8 mouse cellular contexts compared by ENCODE assay signal in the genomic region with DNA sequence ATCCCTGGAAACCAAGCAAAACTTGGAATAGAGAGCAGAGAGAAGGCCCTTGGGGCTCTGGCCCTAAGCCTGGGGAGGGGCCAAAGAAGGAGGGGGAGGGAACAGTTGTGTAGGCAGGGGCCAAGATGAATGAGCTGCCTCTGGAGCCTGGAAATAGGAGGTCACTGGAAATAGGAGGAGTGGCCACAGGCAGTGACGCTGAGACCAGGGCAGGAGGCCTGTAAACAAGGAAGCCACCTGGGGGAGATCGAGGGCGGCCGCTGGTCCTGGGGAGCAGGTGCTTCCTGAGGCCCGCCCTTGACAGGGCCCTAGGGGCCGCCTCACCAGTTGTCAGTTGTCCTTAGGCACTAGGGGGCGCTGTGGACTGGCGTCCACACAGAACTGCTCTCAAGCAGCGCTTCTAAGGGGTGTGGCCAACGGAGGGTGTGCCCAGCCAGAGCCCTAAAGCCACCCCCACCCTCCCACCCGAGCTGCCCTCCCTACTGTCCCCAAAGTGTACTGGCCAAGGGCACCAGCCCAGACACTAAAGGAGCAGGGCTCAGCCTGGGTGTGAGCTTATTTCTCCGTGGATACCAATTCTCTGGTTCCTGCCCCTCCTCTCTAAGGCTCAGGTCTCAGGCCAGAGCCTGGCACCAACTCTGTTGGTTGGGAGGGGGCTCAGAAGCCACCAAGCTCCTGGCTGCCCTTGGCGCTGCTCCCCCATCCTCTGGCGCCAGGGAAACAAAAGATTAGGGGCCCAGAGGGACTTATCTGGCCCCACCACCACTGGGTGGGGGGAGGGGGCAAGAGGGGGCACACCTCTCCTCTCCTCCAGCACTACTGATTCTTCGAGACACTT. TPM values are rescaled to one million over a fixed set of nuclear protein-coding genes. Genes with fewer than 3 reads are reported as not detected.
DNase-seq lines count a peak whose midpoint lies in the region; ATAC-seq and TF ChIP-seq lines count a peak whose summit lies in the region.

No protein-coding gene starts in this region.

- peak overlapping the region; percentile 52 for H3K9ac ChIP-seq in heart, adult 2 months (ENCODE audit: low read depth, low read length)
- no peak overlapping the region for H3K9ac ChIP-seq in lung, embryonic 15.5 days

- H3K4me3 ChIP-seq in heart, adult 2 months: peak overlapping the region; percentile 29; the same call in 1 of the 2 replicates
- H3K4me3 ChIP-seq in kidney, adult 2 months (ENCODE audit: insufficient read depth, low read depth, low read length): peak overlapping the region; percentile 5; the same call in 1 of the 2 replicates
- peak overlapping the region; percentile 10 for H3K4me3 ChIP-seq in lung, embryonic 15.5 days

- H3K9me3 ChIP-seq in lung, embryonic 15.5 days: no peaks in the 10 kb centered on the region

- ATAC-seq in lung, embryonic 15.5 days (ENCODE audit: borderline replicate concordance, extremely low read depth, low FRiP score, low TSS enrichment): peak; percentile 85

- H3K4me1 ChIP-seq in heart, adult 2 months (ENCODE audit: control insufficient read depth, insufficient read depth, low read length): peaks cover 21% of the 10 kb centered on the region
- H3K4me1 ChIP-seq in kidney, adult 2 months (ENCODE audit: control insufficient read depth, insufficient read depth, low read length): peaks cover 7% of the 10 kb centered on the region; the same call in 1 of the 2 replicates
- peaks cover 36% of the 10 kb centered on the region for H3K4me1 ChIP-seq in lung, embryonic 15.5 days

- no peaks in the 10 kb centered on the region for H3K27me3 ChIP-seq in heart, adult 2 months (ENCODE audit: control insufficient read depth, insufficient read depth, low read length)
- H3K27me3 ChIP-seq in kidney, adult 2 months (replicated peaks; ENCODE audit: control insufficient read depth, insufficient read depth, low read length): no peaks in the 10 kb centered on the region
- H3K27me3 ChIP-seq in lung, embryonic 15.5 days: no peaks in the 10 kb centered on the region

- peak overlapping the region; percentile 42 for H3K4me2 ChIP-seq in lung, embryonic 15.5 days

- no peaks in the 10 kb centered on the region; the same call in 1 of the 2 replicates for H3K79me2 ChIP-seq in heart, adult 2 months (replicated peaks; ENCODE audit: control insufficient read depth, insufficient read depth, low read length)

- TF ChIP-seq POLR2A in heart, adult 2 months (IDR thresholded peaks at IDR 0.05; ENCODE audit: insufficient read depth, low read depth, low read length): peak; percentile 52
- no peak for TF ChIP-seq POLR2A in kidney, adult 2 months (IDR thresholded peaks at IDR 0.05; ENCODE audit: low read depth, low read length)

- TF ChIP-seq CTCF in heart, adult 2 months (IDR thresholded peaks at IDR 0.05): peak; percentile 99
- peak; percentile 77 for TF ChIP-seq CTCF in kidney, adult 2 months (conservative IDR thresholded peaks at IDR 0.05; ENCODE audit: insufficient read depth, insufficient read length, low read depth, low read length)

- 4% methylated on average over 15 of the region's 15 CpGs for WGBS in heart, adult 2 months
- 8% methylated on average over 15 of the region's 15 CpGs for WGBS in kidney, adult 2 months
- 3% methylated on average over 15 of the region's 15 CpGs for WGBS in lung, embryonic 15.5 days

- H3K36me3 ChIP-seq in heart, adult 2 months (ENCODE audit: control insufficient read depth, insufficient read depth, low read length): peaks cover 4% of the 10 kb centered on the region; the same call in 1 of the 2 replicates
- no peaks in the 10 kb centered on the region; the same call in 1 of the 2 replicates for H3K36me3 ChIP-seq in kidney, adult 2 months (ENCODE audit: control insufficient read depth, insufficient read depth, low read length)
- peaks cover 32% of the 10 kb centered on the region for H3K36me3 ChIP-seq in lung, embryonic 15.5 days

- intact Hi-C loops in heart, adult 2 months (cut with DNase I): loop anchor here (1.0 kb wide), 2 partner anchors 27 to 38 kb away; no protein-coding TSS in a partner anchor

- DNase-seq in CD8-positive naive resting alpha-beta T cell, adult 2 months (ENCODE audit: low read depth in 2 of 2, low spot score in 2 of 2): peak; percentile 75 to 78
- peak; percentile 90 for DNase-seq in adrenal gland, adult 2 months
- peak; percentile 76 for DNase-seq in embryo, embryonic 11.5 days (ENCODE audit: low read depth, low spot score)
- peak; percentile 84 to 91 for DNase-seq in heart, adult 2 months
- DNase-seq in kidney, adult 2 months: peak; percentile 95
- DNase-seq in ovary, postnatal 14 days (ENCODE audit: low spot score): peak; percentile 76
- DNase-seq in urinary bladder, postnatal 36 days (ENCODE audit: low spot score in 2 of 2): peak; percentile 56 to 81

- peak overlapping the region; percentile 95 for H3K27ac ChIP-seq in heart, adult 2 months
- peak overlapping the region; percentile 74 for H3K27ac ChIP-seq in kidney, adult 2 months (ENCODE audit: insufficient read depth, low read depth, low read length)
- peak overlapping the region; percentile 72 for H3K27ac ChIP-seq in lung, embryonic 15.5 days

- TF ChIP-seq EP300 in heart, adult 2 months (IDR thresholded peaks at IDR 0.05; ENCODE audit: insufficient read depth, low read depth, low read length): peak; percentile 96

RNA-seq across cellular contexts. Expression of a gene that starts 11.7 kb away (rescaled TPM):
- total RNA-seq in adrenal gland, adult 2 months (2021): 10 to 100 TPM; 21.2 to 22.0 TPM
- 27.6 and 30.1 TPM in 2 replicates for polyA plus RNA-seq in adrenal gland, adult 2 months (2012; rRNA removed)
- 10 to 100 TPM; 12.2 TPM for total RNA-seq in heart, adult 2 months (2021)
- polyA plus RNA-seq in heart, adult 2 months (2012; rRNA removed): 10.2 and 12.6 TPM in 2 replicates
- polyA plus RNA-seq in kidney, adult 2 months (2012; rRNA removed): 24.0 and 27.4 TPM in 2 replicates
- 18.3 and 19.1 TPM in 2 replicates for polyA plus RNA-seq in lung, embryonic 15.5 days (2015; fragmentation: Nextera tagmentation; extraction: Ambion mirVana)

RNA-seq across cellular contexts. Expression of a gene that starts 25.4 kb away (rescaled TPM):
- 1 to 10 TPM; 5.8 to 9.8 TPM for total RNA-seq in adrenal gland, adult 2 months (2021)
- 14.9 and 16.0 TPM in 2 replicates for polyA plus RNA-seq in adrenal gland, adult 2 months (2012; rRNA removed)
- 10 to 100 TPM; 13.7 to 15.8 TPM for total RNA-seq in heart, adult 2 months (2021)
- 22.0 and 35.8 TPM in 2 replicates for polyA plus RNA-seq in heart, adult 2 months (2012; rRNA removed)
- polyA plus RNA-seq in kidney, adult 2 months (2012; rRNA removed): 14.6 and 15.9 TPM in 2 replicates
- polyA plus RNA-seq in lung, embryonic 15.5 days (2015; fragmentation: Nextera tagmentation; extraction: Ambion mirVana): 13.6 and 14.7 TPM in 2 replicates

RNA-seq across cellular contexts. Expression of a gene that starts 29.1 kb away (rescaled TPM):
- total RNA-seq in adrenal gland, adult 2 months (2021): 1 to 10 TPM in 1 of 2 experiments, under 1 TPM in 1; 0.23 to 2.2 TPM
- polyA plus RNA-seq in adrenal gland, adult 2 months (2012; rRNA removed): 0.34 and 0.91 TPM in 2 replicates
- total RNA-seq in heart, adult 2 months (2021): not detected
- polyA plus RNA-seq in heart, adult 2 months (2012; rRNA removed): 0.12 TPM in 1 of 2 replicates, not detected in the other
- 5.9 and 7.8 TPM in 2 replicates for polyA plus RNA-seq in kidney, adult 2 months (2012; rRNA removed)
- 1.3 and 1.6 TPM in 2 replicates for polyA plus RNA-seq in lung, embryonic 15.5 days (2015; fragmentation: Nextera tagmentation; extraction: Ambion mirVana)

RNA-seq across cellular contexts. Expression of a gene that starts 50.8 kb away (rescaled TPM):
- 10 to 100 TPM in 1 of 2 experiments, 1 to 10 TPM in 1; 3.1 to 28.4 TPM for total RNA-seq in adrenal gland, adult 2 months (2021)
- 12.8 and 21.4 TPM in 2 replicates for polyA plus RNA-seq in adrenal gland, adult 2 months (2012; rRNA removed)
- 10 to 100 TPM in 1 of 2 experiments, 1 to 10 TPM in 1; 5.6 to 13.7 TPM for total RNA-seq in heart, adult 2 months (2021)
- polyA plus RNA-seq in heart, adult 2 months (2012; rRNA removed): 6.2 and 8.1 TPM in 2 replicates
- polyA plus RNA-seq in kidney, adult 2 months (2012; rRNA removed): 2.0 and 2.2 TPM in 2 replicates
- polyA plus RNA-seq in lung, embryonic 15.5 days (2015; fragmentation: Nextera tagmentation; extraction: Ambion mirVana): 0.59 and 1.1 TPM in 2 replicates

Comparison
In these comparisons a context has a peak if more than half of its experiments do, and no peak if none do; other contexts are left out.
1. Peak in every context shown above with its lines: DNase-seq, ATAC-seq, H3K4me3 ChIP-seq and H3K27ac ChIP-seq.